Mouse (Mus musculus) heart, embryonic 14.5 days (tissue): ENCODE data around the gene Spdef. TPM values are rescaled to one million over a fixed set of nuclear protein-coding genes. Genes with fewer than 3 reads are reported as not detected.
A peak's percentile ranks its signal among the peaks of the same experiment; 100 is the strongest.

ENCODE experiments used
- ATAC-seq: fragments of 200-750 bp; cut with Nextera tagmentation; 2 replicates; pipeline ENCODE4 v1.8.0; 2017; ENCODE audit warnings: low read depth, moderate TSS enrichment; ENCODE audit not compliant: insufficient number of reproducible peaks, insufficient read depth, low FRiP score
- H3K27ac ChIP-seq, 2 experiments: fragments of 200-500 bp in 1 of 2; fragments of 300-500 bp in 1 of 2; sonication (generic) in 1 of 2; replicated peaks in 1 of 2; 2 replicates each; pipeline ENCODE4 v1.5.1; 2012 to 2014; ENCODE audit warnings: low read depth in 2 of 2, low read length in 2 of 2, control low read depth in 1 of 2, mild to moderate bottlenecking in 1 of 2, mixed read lengths in 1 of 2; ENCODE audit not compliant: control insufficient read depth in 1 of 2, insufficient read depth in 1 of 2
- H3K27me3 ChIP-seq: fragments of 300-500 bp; sonication (generic); 2 replicates; pipeline ENCODE4 v1.6.1; 2014; ENCODE audit warnings: mild to moderate bottlenecking, low read length, control low read depth; ENCODE audit not compliant: control insufficient read depth, insufficient read depth
- H3K36me3 ChIP-seq: fragments of 300-500 bp; sonication (generic); 2 replicates; pipeline ENCODE4 v1.6.1; 2014; ENCODE audit warnings: mild to moderate bottlenecking, control low read depth, low read length, mixed read lengths; ENCODE audit not compliant: control insufficient read depth, insufficient read depth
- H3K4me1 ChIP-seq, 2 experiments: fragments of 200-500 bp in 1 of 2; fragments of 300-500 bp in 1 of 2; sonication (generic) in 1 of 2; 2 replicates each; pipeline ENCODE4 v1.6.1; 2012 to 2014; ENCODE audit warnings: low read length in 2 of 2, control low read depth in 1 of 2, mixed read lengths in 1 of 2; ENCODE audit not compliant: control insufficient read depth in 2 of 2, insufficient read depth in 2 of 2
- H3K4me2 ChIP-seq: fragments of 300-500 bp; sonication (generic); 2 replicates; pipeline ENCODE4 v1.6.1; 2014; ENCODE audit warnings: mild to moderate bottlenecking, low read length
- H3K4me3 ChIP-seq, 2 experiments: fragments of 200-500 bp in 1 of 2; fragments of 300-500 bp in 1 of 2; sonication (generic) in 1 of 2; 2 replicates each; pipeline ENCODE4 v1.5.1; 2012 to 2014; ENCODE audit warnings: low read length in 2 of 2, mild to moderate bottlenecking in 2 of 2, control low read depth in 1 of 2, low read depth in 1 of 2, moderate library complexity in 1 of 2; ENCODE audit not compliant: control insufficient read depth in 1 of 2, insufficient read depth in 1 of 2
- H3K9ac ChIP-seq: fragments of 300-500 bp; sonication (generic); 2 replicates; pipeline ENCODE4 v1.6.1; 2014; ENCODE audit warnings: mild to moderate bottlenecking, low read length
- H3K9me3 ChIP-seq: fragments of 300-500 bp; sonication (generic); 2 replicates; pipeline ENCODE4 v1.6.1; 2016; ENCODE audit warnings: low read length, control low read depth; ENCODE audit not compliant: control insufficient read depth
- WGBS: fragments of 180-500 bp; shearing (Covaris S2); extraction: QIAGEN DNeasy Blood & Tissue Kit; methylation state at CpG from one replicate; pipeline ENCODE4 v1.1.7; 2014; 5-methylcytosine and 5-hydroxymethylcytosine counted together
- polyA plus RNA-seq: library from polyadenylated mRNA; unstranded; fragments of >200 nt; fragmentation: Nextera tagmentation; extraction: Ambion mirVana; gene quantifications from 2 replicates; pipeline ENCODE4 v1.2.1, GENCODE M21; 2014

The Spdef gene
- polyA plus RNA-seq, 1 experiment from 2014 or later = 0.14 TPM

DNA sequence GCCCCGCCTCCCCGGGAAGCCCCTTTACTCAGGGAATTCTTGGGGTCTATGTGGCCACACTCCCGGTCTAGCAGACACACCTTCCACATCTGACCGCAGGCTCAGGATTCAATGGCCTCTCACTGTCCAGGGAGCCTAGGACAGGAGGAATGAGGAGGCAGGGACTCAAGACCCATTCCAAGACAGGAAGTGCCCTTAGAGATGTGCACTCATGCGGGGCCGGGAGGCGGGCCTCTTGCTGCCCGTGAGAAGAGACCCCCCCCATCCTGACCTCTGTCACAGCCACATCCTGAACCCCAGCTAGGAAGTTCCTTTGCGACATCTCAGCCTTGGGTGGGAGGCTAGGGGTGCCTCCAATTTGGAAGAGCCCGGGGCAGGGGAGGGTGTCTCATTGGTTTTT, 3.7 kb downstream of the Spdef start:
- Histone ChIP-seq H3K27ac (no peak overlapping the region), H3K27me3 (peaks cover 22% of the 10 kb centered on the region), H3K4me1 (no peaks in the 10 kb centered on the region), H3K9ac (no peak overlapping the region), H3K4me2 (no peak overlapping the region), H3K36me3 (no peaks in the 10 kb centered on the region), H3K4me3 (no peak overlapping the region), H3K9me3 (no peaks in the 10 kb centered on the region)
- ATAC-seq = no peak
- WGBS = 46% methylated on average over 10 of the region's 10 CpGs

DNA sequence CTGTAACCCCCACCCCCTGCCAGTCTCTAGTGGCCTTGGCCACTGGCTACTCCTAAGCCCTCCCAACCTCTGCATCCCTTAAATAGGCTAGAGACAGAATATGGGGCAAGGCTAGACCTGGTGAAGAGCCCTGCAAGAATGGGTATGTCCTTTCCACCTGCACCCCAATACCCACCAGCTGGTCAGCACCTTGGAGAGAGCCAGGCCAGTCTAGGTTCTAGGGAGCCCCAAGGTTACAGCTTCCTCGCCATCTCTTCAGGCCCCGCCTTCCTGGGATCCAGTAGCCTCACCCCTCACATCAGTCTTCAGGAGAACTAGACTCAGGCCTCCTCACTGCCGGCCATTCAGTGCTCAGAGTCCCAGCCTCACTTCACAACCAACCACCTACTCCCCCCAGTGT, 4.4 kb downstream of the Spdef start:
- H3K4me2 ChIP-seq = no peak overlapping the region
- ATAC-seq = no peak
- H3K27ac ChIP-seq = no peak overlapping the region
- WGBS = 21% methylated on average over 3 of the region's 3 CpGs
- no peak overlapping the region for H3K9ac ChIP-seq
- H3K9me3 ChIP-seq = no peaks in the 10 kb centered on the region
- no peaks in the 10 kb centered on the region for H3K36me3 ChIP-seq
- H3K4me3 ChIP-seq = no peak overlapping the region
- H3K27me3 ChIP-seq = peaks cover 29% of the 10 kb centered on the region
- H3K4me1 ChIP-seq = no peaks in the 10 kb centered on the region

DNA sequence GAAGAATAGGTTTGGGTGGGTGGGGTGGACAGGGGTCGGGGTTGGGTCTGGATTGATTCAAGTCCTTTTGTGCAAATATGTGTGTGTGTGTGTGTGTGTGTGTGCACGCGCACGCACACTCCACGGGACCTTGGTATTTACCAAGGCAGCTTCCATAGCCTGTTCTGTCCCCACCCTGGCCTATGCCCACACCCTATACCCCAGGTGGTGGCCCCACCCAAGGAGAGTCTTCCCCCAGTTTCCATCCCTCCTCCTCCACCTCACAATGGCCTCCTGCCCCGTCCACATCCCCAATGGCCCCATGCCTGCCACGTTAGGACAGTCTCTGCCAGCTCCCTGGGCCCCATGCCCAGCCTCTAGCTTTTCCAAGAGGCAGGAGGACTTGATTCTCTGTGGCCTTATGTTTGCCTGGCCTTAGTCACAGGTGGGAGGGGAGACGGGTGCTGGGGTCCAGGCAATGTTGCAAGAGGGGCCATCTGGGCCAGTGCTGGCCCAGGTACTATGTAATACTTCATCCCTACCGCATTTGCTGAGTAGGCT, 7.6 kb downstream of the Spdef start:
- H3K36me3 ChIP-seq = no peaks in the 10 kb centered on the region
- peaks cover 52% of the 10 kb centered on the region for H3K27me3 ChIP-seq
- H3K4me2 ChIP-seq = no peak overlapping the region
- no peaks in the 10 kb centered on the region for H3K9me3 ChIP-seq
- WGBS = 78% methylated on average over 9 of the region's 9 CpGs
- no peak for ATAC-seq
- no peak overlapping the region for H3K4me3 ChIP-seq
- peaks cover 0 to 4% of the 10 kb centered on the region in 2 experiments; a peak in 1 of 4 replicates for H3K4me1 ChIP-seq
- H3K9ac ChIP-seq = no peak overlapping the region
- no peak overlapping the region for H3K27ac ChIP-seq

DNA sequence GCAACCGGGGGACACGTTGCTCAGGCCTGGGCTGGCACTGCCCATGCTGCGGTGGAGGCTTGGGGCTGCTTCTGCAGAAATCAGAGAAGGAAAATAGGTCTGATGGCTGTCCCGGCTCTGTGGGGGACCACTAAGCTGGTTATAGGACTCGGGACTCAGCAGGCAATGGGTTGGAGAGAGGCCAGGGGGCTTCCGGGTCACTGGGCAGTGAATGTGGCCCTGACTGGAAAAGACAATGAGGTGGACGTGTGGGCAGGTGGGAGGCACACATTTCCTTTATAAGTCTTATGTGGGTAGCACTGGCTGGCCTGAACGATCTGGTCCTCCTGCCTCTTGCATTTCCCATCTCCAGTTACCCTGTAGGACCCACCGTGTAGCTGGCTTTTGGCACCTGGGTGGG, 8.4 kb downstream of the Spdef start:
- 48% methylated on average over 9 of the region's 9 CpGs for WGBS
- Histone ChIP-seq H3K27ac (no peak overlapping the region), H3K27me3 (peaks cover 52% of the 10 kb centered on the region), H3K36me3 (no peaks in the 10 kb centered on the region), H3K4me1 (peaks cover 0 to 4% of the 10 kb centered on the region in 2 experiments; a peak in 1 of 4 replicates), H3K4me2 (no peak overlapping the region), H3K9me3 (no peaks in the 10 kb centered on the region), H3K9ac (no peak overlapping the region), H3K4me3 (no peak overlapping the region)
- no peak for ATAC-seq

DNA sequence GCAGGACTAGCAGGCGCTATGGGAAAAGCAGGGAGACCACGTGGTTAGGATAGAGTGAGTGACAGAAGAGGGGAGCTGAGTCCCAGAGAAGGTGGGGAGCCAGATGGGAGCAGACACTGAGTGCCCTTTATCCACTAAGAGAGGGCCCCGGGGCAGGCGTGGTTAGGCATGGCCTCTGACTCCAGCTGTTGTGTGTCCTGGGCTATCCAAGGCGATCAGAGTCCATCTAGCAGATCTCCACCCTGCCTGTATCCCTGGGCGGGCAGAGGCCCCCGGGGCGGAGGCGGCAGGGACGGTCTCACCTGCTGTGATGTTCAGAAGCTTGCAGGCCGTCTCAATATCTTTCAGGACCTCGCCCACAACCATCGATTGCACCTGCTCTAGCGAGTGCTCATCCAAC, 9.1 kb downstream of the Spdef start:
- Histone ChIP-seq H3K9me3 (no peaks in the 10 kb centered on the region), H3K36me3 (no peaks in the 10 kb centered on the region), H3K4me2 (no peak overlapping the region), H3K4me1 (peaks cover 0 to 4% of the 10 kb centered on the region in 2 experiments; a peak in 1 of 4 replicates), H3K27ac (no peak overlapping the region), H3K27me3 (peaks cover 49% of the 10 kb centered on the region), H3K4me3 (no peak overlapping the region), H3K9ac (no peak overlapping the region)
- ATAC-seq = no peak
- WGBS = 58% methylated on average over 14 of the region's 14 CpGs

DNA sequence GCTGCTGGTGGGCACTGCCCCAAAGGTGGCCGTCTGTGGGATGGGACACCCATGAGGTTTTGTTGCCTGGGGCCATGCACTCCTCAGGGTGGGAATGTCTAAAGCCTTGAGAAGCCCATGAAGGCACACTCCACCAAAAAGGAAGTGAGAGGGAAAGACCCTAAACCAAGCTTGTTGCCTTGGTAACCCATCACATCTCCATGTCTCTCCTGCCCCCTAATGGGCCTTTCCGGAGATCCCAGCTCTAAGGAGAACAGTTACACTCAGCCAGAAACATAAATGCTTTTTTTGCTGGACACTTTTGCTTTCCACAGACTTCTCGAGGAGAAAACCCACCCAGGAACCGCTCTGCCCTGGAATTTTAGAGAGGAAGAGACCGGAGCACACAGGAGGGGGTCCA, 10.5 kb downstream of the Spdef start:
- no peak overlapping the region for H3K9ac ChIP-seq
- no peak overlapping the region for H3K4me2 ChIP-seq
- no peaks in the 10 kb centered on the region for H3K9me3 ChIP-seq
- no peak overlapping the region for H3K27ac ChIP-seq
- ATAC-seq = no peak
- H3K4me1 ChIP-seq = peaks cover 0 to 4% of the 10 kb centered on the region in 2 experiments; a peak in 1 of 4 replicates
- H3K4me3 ChIP-seq = no peak overlapping the region
- 54% methylated on average over 5 of the region's 5 CpGs for WGBS
- no peaks in the 10 kb centered on the region for H3K36me3 ChIP-seq
- peaks cover 50% of the 10 kb centered on the region for H3K27me3 ChIP-seq

DNA sequence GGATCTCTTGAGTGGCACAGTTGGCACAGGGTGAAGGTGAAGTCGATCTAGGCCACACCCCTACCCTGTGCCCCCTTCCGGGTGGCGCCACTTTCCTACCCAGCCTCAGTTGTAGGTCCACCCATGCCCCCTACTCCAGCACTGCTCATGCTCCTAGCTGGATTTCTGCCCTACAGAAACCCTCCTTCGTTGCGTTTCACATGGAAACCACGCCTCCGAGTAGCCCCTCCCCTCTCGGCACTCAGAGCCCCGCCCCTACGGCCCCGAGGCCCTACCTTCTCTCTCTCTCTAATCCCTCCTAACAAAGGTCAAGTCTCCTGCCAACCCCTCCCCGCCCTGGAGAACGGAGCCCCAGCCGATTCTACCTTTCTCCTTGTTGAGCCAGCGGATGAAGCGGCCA, 12.0 kb downstream of the Spdef start:
- no peak for ATAC-seq
- peak overlapping the region; percentile 11 to 26 for H3K4me3 ChIP-seq
- H3K9me3 ChIP-seq = no peaks in the 10 kb centered on the region
- H3K27me3 ChIP-seq = peaks cover 50% of the 10 kb centered on the region
- peak overlapping the region; percentile 55 for H3K4me2 ChIP-seq
- H3K9ac ChIP-seq = no peak overlapping the region
- no peak overlapping the region for H3K27ac ChIP-seq
- H3K36me3 ChIP-seq = no peaks in the 10 kb centered on the region
- peaks cover 0 to 4% of the 10 kb centered on the region in 2 experiments; a peak in 1 of 4 replicates for H3K4me1 ChIP-seq
- WGBS = 5% methylated on average over 16 of the region's 16 CpGs

DNA sequence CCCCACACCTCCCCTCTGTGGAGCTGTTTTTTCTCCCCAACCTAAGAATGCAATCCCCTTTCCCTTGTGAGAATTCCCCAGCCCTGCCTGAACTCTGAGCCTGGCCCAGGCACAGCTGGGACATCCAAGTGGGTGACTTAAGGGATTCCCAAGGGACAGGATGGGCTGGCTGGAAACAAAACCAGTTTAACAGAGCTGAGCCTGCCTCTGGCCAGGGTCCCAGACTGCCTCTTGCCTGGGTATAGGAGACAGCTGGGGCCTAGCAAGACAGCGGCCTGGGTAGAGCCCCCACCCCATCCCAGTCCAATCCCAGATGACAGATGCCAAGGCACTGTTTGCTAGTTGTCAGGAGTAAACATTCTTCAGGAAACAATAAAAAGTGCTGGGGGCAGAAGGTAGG, 15.9 kb downstream of the Spdef start:
- ATAC-seq = no peak
- Histone ChIP-seq H3K9ac (no peak overlapping the region), H3K4me2 (no peak overlapping the region), H3K27me3 (peaks cover 21% of the 10 kb centered on the region), H3K36me3 (no peaks in the 10 kb centered on the region), H3K27ac (no peak overlapping the region), H3K4me3 (no peak overlapping the region), H3K4me1 (peaks cover 2 to 12% of the 10 kb centered on the region in 2 experiments; a peak in 3 of 4 replicates), H3K9me3 (no peaks in the 10 kb centered on the region)
- 78% methylated on average over 1 of the region's 1 CpGs for WGBS
